Mouse (Mus musculus): ENCODE measurements at regions not wholly inside any gene's neighbourhood (a gene's known extent, or its start where the extent isn't known, plus 50 kb on each side); places are given as distances from the start of the nearest gene placed in this dataset.

GRCm38 (mm10) chr2:45925791-45926480 lies 808.7 kb upstream of the Zeb2 start:
- Histone ChIP-seq H3K9me3 (ENCODE audit: low read length) (no peaks in the 10 kb centered on the region), H3K27me3 (ENCODE audit: insufficient read depth, low read length) (no peaks in the 10 kb centered on the region), H3K27ac (ENCODE audit: low read length) (no peak overlapping the region), H3K4me2 (replicated peaks; ENCODE audit: low read depth, low read length) (no peak overlapping the region), H3K4me1 (ENCODE audit: insufficient read depth, low read length) (no peaks in the 10 kb centered on the region), H3K4me3 (ENCODE audit: low read length) (no peak overlapping the region), H3K9ac (replicated peaks; ENCODE audit: low read length) (no peak overlapping the region), H3K36me3 (ENCODE audit: insufficient read depth, low read length) (no peaks in the 10 kb centered on the region)
- ATAC-seq (ENCODE audit: low FRiP score, low TSS enrichment) = no peak
- WGBS = 75% methylated on average over 7 of the region's 7 CpGs

- H3K4me3 ChIP-seq (ENCODE audit: low read length) = no peak overlapping the region
- WGBS = 53% methylated on average over 1 of the region's 1 CpGs
- no peak overlapping the region for H3K9ac ChIP-seq (replicated peaks; ENCODE audit: low read length)
- H3K36me3 ChIP-seq (ENCODE audit: insufficient read depth, low read length) = no peaks in the 10 kb centered on the region
- no peaks in the 10 kb centered on the region for H3K27me3 ChIP-seq (ENCODE audit: insufficient read depth, low read length)
- H3K4me2 ChIP-seq (replicated peaks; ENCODE audit: low read depth, low read length) = no peak overlapping the region
- H3K27ac ChIP-seq (ENCODE audit: low read length) = no peak overlapping the region
- no peak for ATAC-seq (ENCODE audit: low FRiP score, low TSS enrichment)
- H3K9me3 ChIP-seq (ENCODE audit: low read length) = no peaks in the 10 kb centered on the region
- H3K4me1 ChIP-seq (ENCODE audit: insufficient read depth, low read length) = no peaks in the 10 kb centered on the region
These were observed 791.7 kb upstream of the Zeb2 start for GRCm38 (mm10) chr2:45908871-45909270.

GRCm38 (mm10) chr2:45904623-45905235 lies 787.5 kb upstream of the Zeb2 start:
- H3K27ac ChIP-seq (ENCODE audit: low read length) = peak overlapping the region; percentile 50
- WGBS = 36% methylated on average over 2 of the region's 2 CpGs
- no peak overlapping the region for H3K9ac ChIP-seq (replicated peaks; ENCODE audit: low read length)
- H3K4me3 ChIP-seq (ENCODE audit: low read length) = no peak overlapping the region
- no peak overlapping the region for H3K4me2 ChIP-seq (replicated peaks; ENCODE audit: low read depth, low read length)
- no peaks in the 10 kb centered on the region for H3K27me3 ChIP-seq (ENCODE audit: insufficient read depth, low read length)
- no peaks in the 10 kb centered on the region for H3K36me3 ChIP-seq (ENCODE audit: insufficient read depth, low read length)
- H3K9me3 ChIP-seq (ENCODE audit: low read length) = no peaks in the 10 kb centered on the region
- peak; percentile 76 for ATAC-seq (ENCODE audit: low FRiP score, low TSS enrichment)
- H3K4me1 ChIP-seq (ENCODE audit: insufficient read depth, low read length) = no peaks in the 10 kb centered on the region

GRCm38 (mm10) chr2:45904090-45904489 lies 786.9 kb upstream of the Zeb2 start:
- Histone ChIP-seq H3K27ac (ENCODE audit: low read length) (peak overlapping the region; percentile 43; the same call in 1 of the 2 replicates), H3K4me2 (replicated peaks; ENCODE audit: low read depth, low read length) (no peak overlapping the region), H3K4me1 (ENCODE audit: insufficient read depth, low read length) (no peaks in the 10 kb centered on the region), H3K9me3 (ENCODE audit: low read length) (no peaks in the 10 kb centered on the region), H3K27me3 (ENCODE audit: insufficient read depth, low read length) (no peaks in the 10 kb centered on the region), H3K9ac (replicated peaks; ENCODE audit: low read length) (no peak overlapping the region), H3K36me3 (ENCODE audit: insufficient read depth, low read length) (no peaks in the 10 kb centered on the region), H3K4me3 (ENCODE audit: low read length) (no peak overlapping the region)
- no peak for ATAC-seq (ENCODE audit: low FRiP score, low TSS enrichment)
- 79% methylated on average over 4 of the region's 4 CpGs for WGBS

GRCm38 (mm10) chr2:45903350-45903749 lies 786.2 kb upstream of the Zeb2 start:
- no peak for ATAC-seq (ENCODE audit: low FRiP score, low TSS enrichment)
- 81% methylated on average over 1 of the region's 1 CpGs for WGBS
- Histone ChIP-seq H3K9me3 (ENCODE audit: low read length) (no peaks in the 10 kb centered on the region), H3K27me3 (ENCODE audit: insufficient read depth, low read length) (no peaks in the 10 kb centered on the region), H3K27ac (ENCODE audit: low read length) (no peak overlapping the region), H3K36me3 (ENCODE audit: insufficient read depth, low read length) (no peaks in the 10 kb centered on the region), H3K4me1 (ENCODE audit: insufficient read depth, low read length) (no peaks in the 10 kb centered on the region), H3K4me3 (ENCODE audit: low read length) (no peak overlapping the region), H3K4me2 (replicated peaks; ENCODE audit: low read depth, low read length) (no peak overlapping the region), H3K9ac (replicated peaks; ENCODE audit: low read length) (no peak overlapping the region)

DNA sequence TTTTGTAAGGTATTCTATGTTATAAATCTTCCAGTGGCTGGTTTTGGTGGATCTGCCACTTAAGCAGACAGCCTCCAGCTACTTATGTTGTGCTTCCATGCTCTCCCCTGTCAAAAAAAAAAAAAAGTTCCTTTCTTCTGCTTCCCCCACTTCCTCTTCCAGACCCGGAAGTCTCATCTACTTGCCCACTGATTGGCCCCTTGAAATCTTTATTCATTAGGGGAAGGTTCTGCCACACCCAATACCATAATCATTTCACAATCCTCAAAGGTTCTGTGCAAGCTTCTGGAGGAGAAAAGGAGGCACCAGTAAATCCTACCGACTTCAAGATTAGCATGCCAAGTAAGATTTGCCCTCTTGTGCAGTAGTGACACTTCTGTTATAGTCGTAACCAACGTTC lies 784.7 kb upstream of the Zeb2 start:
- Histone ChIP-seq H3K9me3 (ENCODE audit: low read length) (no peaks in the 10 kb centered on the region), H3K4me3 (ENCODE audit: low read length) (no peak overlapping the region), H3K4me1 (ENCODE audit: insufficient read depth, low read length) (no peaks in the 10 kb centered on the region), H3K4me2 (replicated peaks; ENCODE audit: low read depth, low read length) (no peak overlapping the region), H3K27ac (ENCODE audit: low read length) (no peak overlapping the region), H3K9ac (replicated peaks; ENCODE audit: low read length) (no peak overlapping the region), H3K27me3 (ENCODE audit: insufficient read depth, low read length) (no peaks in the 10 kb centered on the region), H3K36me3 (ENCODE audit: insufficient read depth, low read length) (no peaks in the 10 kb centered on the region)
- WGBS = 90% methylated on average over 4 of the region's 4 CpGs
- no peak for ATAC-seq (ENCODE audit: low FRiP score, low TSS enrichment)

GRCm38 (mm10) chr2:45884680-45885079 lies 767.5 kb upstream of the Zeb2 start:
- no peak overlapping the region for H3K4me3 ChIP-seq (ENCODE audit: low read length)
- H3K27ac ChIP-seq (ENCODE audit: low read length) = no peak overlapping the region
- WGBS = 85% methylated on average over 3 of the region's 3 CpGs
- H3K4me2 ChIP-seq (replicated peaks; ENCODE audit: low read depth, low read length) = no peak overlapping the region
- no peak overlapping the region for H3K9ac ChIP-seq (replicated peaks; ENCODE audit: low read length)
- H3K9me3 ChIP-seq (ENCODE audit: low read length) = no peaks in the 10 kb centered on the region
- H3K36me3 ChIP-seq (ENCODE audit: insufficient read depth, low read length) = no peaks in the 10 kb centered on the region
- H3K4me1 ChIP-seq (ENCODE audit: insufficient read depth, low read length) = no peaks in the 10 kb centered on the region
- no peak for ATAC-seq (ENCODE audit: low FRiP score, low TSS enrichment)
- H3K27me3 ChIP-seq (ENCODE audit: insufficient read depth, low read length) = no peaks in the 10 kb centered on the region

GRCm38 (mm10) chr2:45878656-45879055 lies 761.5 kb upstream of the Zeb2 start:
- Histone ChIP-seq H3K9ac (replicated peaks; ENCODE audit: low read length) (no peak overlapping the region), H3K4me2 (replicated peaks; ENCODE audit: low read depth, low read length) (no peak overlapping the region), H3K4me3 (ENCODE audit: low read length) (no peak overlapping the region), H3K27me3 (ENCODE audit: insufficient read depth, low read length) (no peaks in the 10 kb centered on the region), H3K27ac (ENCODE audit: low read length) (no peak overlapping the region), H3K36me3 (ENCODE audit: insufficient read depth, low read length) (no peaks in the 10 kb centered on the region), H3K4me1 (ENCODE audit: insufficient read depth, low read length) (no peaks in the 10 kb centered on the region), H3K9me3 (ENCODE audit: low read length) (no peaks in the 10 kb centered on the region)
- ATAC-seq (ENCODE audit: low FRiP score, low TSS enrichment) = no peak

DNA sequence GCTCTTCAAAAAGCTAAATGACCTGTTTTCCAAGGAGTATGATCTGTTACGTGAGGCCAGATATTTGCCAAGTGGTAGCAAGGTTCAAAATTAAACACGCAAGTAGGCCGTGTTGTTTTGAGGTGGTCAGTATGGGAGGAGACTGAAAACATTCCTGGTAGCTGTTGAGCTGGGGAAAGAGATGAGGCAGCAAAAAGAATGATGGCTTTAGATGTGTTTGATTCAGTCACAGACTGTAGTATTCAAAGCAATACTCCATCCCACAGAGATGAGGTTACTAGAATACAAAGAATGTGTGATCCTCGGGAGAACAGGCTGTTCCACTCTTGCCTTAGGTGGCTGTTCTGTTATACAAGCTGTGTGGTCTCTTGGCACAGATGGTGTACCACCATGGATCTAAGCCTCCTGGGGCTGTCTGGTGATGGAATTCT lies 742.7 kb upstream of the Zeb2 start:
- Histone ChIP-seq H3K9ac (replicated peaks; ENCODE audit: low read length) (no peak overlapping the region), H3K36me3 (ENCODE audit: insufficient read depth, low read length) (no peaks in the 10 kb centered on the region), H3K27me3 (ENCODE audit: insufficient read depth, low read length) (no peaks in the 10 kb centered on the region), H3K4me1 (ENCODE audit: insufficient read depth, low read length) (no peaks in the 10 kb centered on the region), H3K9me3 (ENCODE audit: low read length) (no peaks in the 10 kb centered on the region), H3K4me3 (ENCODE audit: low read length) (no peak overlapping the region), H3K4me2 (replicated peaks; ENCODE audit: low read depth, low read length) (no peak overlapping the region), H3K27ac (ENCODE audit: low read length) (no peak overlapping the region)
- peak; percentile 59; the same call in 1 of the 2 replicates for ATAC-seq (ENCODE audit: low FRiP score, low TSS enrichment)
- WGBS = 68% methylated on average over 4 of the region's 4 CpGs

- H3K36me3 ChIP-seq (ENCODE audit: insufficient read depth, low read length) = no peaks in the 10 kb centered on the region
- no peaks in the 10 kb centered on the region for H3K4me1 ChIP-seq (ENCODE audit: insufficient read depth, low read length)
- no peak overlapping the region for H3K27ac ChIP-seq (ENCODE audit: low read length)
- H3K9me3 ChIP-seq (ENCODE audit: low read length) = no peaks in the 10 kb centered on the region
- no peak overlapping the region for H3K4me3 ChIP-seq (ENCODE audit: low read length)
- WGBS = 83% methylated on average over 6 of the region's 6 CpGs
- no peak for ATAC-seq (ENCODE audit: low FRiP score, low TSS enrichment)
- no peaks in the 10 kb centered on the region for H3K27me3 ChIP-seq (ENCODE audit: insufficient read depth, low read length)
- no peak overlapping the region for H3K4me2 ChIP-seq (replicated peaks; ENCODE audit: low read depth, low read length)
- no peak overlapping the region for H3K9ac ChIP-seq (replicated peaks; ENCODE audit: low read length)
These were observed 742.2 kb upstream of the Zeb2 start for GRCm38 (mm10) chr2:45859445-45859844.
